Mouse (Mus musculus) kidney, embryonic 16.5 days (tissue): Measurements from ENCODE around the gene Gm12355. TPM values are rescaled to one million over a fixed set of nuclear protein-coding genes. Genes with fewer than 3 reads are reported as not detected.

ENCODE experiments used
- ATAC-seq: fragments of 200-750 bp; cut with Nextera tagmentation; 2 replicates; pipeline ENCODE4 v1.8.0; 2017; ENCODE audit warnings: moderate TSS enrichment; ENCODE audit not compliant: low FRiP score, low TSS enrichment
- H3K27ac ChIP-seq: fragments of 300-500 bp; sonication (generic); 2 replicates; pipeline ENCODE4 v1.5.1; 2014; ENCODE audit warnings: low read length
- H3K27me3 ChIP-seq: fragments of 300-500 bp; sonication (generic); 2 replicates; pipeline ENCODE4 v1.6.1; 2014; ENCODE audit warnings: low read length, control low read depth, mixed read lengths; ENCODE audit not compliant: insufficient read depth
- H3K36me3 ChIP-seq: fragments of 300-500 bp; sonication (generic); 2 replicates; pipeline ENCODE4 v1.6.1; 2014; ENCODE audit warnings: low read length, control low read depth, mixed read lengths; ENCODE audit not compliant: insufficient read depth
- H3K4me1 ChIP-seq: fragments of 300-500 bp; sonication (generic); 2 replicates; pipeline ENCODE4 v1.6.1; 2014; ENCODE audit warnings: low read length, control low read depth, mixed read lengths; ENCODE audit not compliant: insufficient read depth
- H3K4me2 ChIP-seq: fragments of 300-500 bp; sonication (generic); replicated peaks from 2 replicates; pipeline ENCODE4 v1.6.1; 2014; ENCODE audit warnings: low read depth, low read length
- H3K4me3 ChIP-seq: fragments of 300-500 bp; sonication (generic); 2 replicates; pipeline ENCODE4 v1.5.1; 2014; ENCODE audit warnings: mild to moderate bottlenecking, low read length
- H3K9ac ChIP-seq: fragments of 300-500 bp; sonication (generic); replicated peaks from 2 replicates; pipeline ENCODE4 v1.6.1; 2014; ENCODE audit warnings: low read length
- H3K9me3 ChIP-seq: fragments of 300-500 bp; sonication (generic); 2 replicates; pipeline ENCODE4 v1.6.1; 2016; ENCODE audit warnings: low read length, control low read depth
- WGBS: fragments of 180-500 bp; shearing (Covaris S2); extraction: QIAGEN DNeasy Blood & Tissue Kit; methylation state at CpG from one replicate; pipeline ENCODE4 v1.1.7; 2014; 5-methylcytosine and 5-hydroxymethylcytosine counted together
- polyA plus RNA-seq: library from polyadenylated mRNA; unstranded; fragments of >200 nt; fragmentation: Nextera tagmentation; extraction: Ambion mirVana; gene quantifications from 2 replicates; pipeline ENCODE4 v1.2.1, GENCODE M21; 2015

Gm12355 gene
- polyA plus RNA-seq, 1 experiment from 2014 or later, result 0.86 TPM

DNA sequence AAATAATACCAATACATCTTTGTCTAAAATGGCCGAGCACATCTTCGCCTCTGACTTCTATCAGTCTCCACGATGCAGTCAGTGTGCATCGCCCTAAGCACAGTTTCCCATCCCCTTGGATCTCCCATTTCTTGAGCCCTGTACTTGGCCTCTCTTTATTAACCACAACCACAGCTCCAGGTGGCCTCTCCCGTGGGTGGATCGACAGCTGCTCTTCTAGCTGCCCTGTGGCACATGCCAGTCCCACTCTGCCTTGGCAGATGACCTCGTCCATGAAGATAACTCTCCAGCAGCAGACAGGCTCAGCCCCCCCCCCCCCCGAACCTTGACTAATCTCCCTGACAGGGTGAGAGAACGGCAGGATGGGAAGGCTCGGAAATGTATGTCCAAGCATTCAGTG is 30.0 kb downstream of the Gm12355 start:
- H3K9me3 ChIP-seq, result no peaks in the 10 kb centered on the region
- no peak for ATAC-seq
- H3K27ac ChIP-seq, result no peak overlapping the region
- no peak overlapping the region for H3K9ac ChIP-seq
- no peak overlapping the region for H3K4me2 ChIP-seq
- H3K4me3 ChIP-seq, result no peak overlapping the region
- WGBS, result 86% methylated on average over 10 of the region's 10 CpGs
- H3K4me1 ChIP-seq, result peaks cover 6% of the 10 kb centered on the region; the same call in 1 of the 2 replicates
- H3K36me3 ChIP-seq, result no peaks in the 10 kb centered on the region
- peaks cover 27% of the 10 kb centered on the region for H3K27me3 ChIP-seq

DNA sequence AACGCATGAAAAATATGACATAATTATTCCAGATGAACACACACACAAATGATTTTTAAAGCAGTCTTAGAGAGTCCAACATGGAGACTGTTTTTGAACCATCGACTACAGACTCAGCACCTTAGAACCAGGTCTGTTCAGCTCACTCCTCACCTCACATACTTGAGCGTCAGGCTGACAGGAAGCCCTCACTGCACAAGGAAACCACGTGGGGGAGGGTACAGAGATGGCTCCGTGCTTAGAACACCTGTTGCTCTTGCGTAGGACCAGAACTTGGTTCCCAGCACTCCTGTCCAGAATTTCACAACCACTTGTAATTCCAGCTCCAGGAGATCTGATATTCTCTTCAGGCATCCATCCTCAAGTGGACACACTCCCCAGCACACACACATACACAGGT is 30.4 kb downstream of the Gm12355 start:
- no peak for ATAC-seq
- Histone ChIP-seq H3K27ac (no peak overlapping the region), H3K27me3 (peaks cover 26% of the 10 kb centered on the region), H3K36me3 (no peaks in the 10 kb centered on the region), H3K4me1 (peaks cover 6% of the 10 kb centered on the region; the same call in 1 of the 2 replicates), H3K9me3 (no peaks in the 10 kb centered on the region), H3K9ac (no peak overlapping the region), H3K4me3 (no peak overlapping the region), H3K4me2 (no peak overlapping the region)
- WGBS, result 69% methylated on average over 6 of the region's 6 CpGs

DNA sequence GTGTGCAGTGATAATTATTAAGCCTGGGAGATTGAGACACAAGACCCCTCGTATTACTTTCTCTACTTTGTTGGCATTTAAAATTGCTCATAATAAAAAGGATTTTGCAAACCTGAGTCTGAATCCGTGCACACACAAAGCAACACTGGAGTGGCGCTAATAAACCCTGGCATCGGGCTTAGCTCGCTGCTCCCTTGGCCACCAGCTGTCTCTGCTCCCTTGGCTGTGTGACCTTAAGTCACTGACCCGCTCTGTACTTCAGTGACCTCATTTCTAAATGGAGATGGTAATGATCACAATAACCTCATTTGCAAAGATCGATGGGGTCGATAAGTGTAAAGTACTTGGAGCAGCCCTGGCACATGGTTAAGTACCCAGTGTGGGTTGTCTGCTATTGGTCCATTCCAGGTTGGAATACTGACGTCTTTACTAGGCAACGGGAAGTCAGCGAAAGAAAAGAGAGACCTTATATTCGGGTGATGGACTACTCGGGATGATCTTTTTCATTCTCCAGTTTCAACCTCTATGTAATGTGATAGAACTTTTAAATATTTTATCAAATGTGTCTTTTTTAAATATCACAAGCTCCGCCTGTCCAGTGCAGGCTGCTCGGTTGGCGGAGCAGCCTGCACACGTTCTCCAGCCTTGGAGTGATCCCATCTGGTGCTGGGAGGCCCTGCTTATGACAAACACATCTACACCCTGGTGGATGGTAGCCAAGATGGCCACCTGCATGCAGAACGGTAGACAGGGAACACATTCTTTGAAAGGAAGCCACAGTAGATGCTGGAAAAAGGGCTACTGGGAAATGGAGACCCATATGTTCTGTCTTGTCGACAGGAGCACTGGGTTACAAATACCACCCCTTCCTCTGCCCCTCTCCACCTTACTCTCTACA is 34.7 kb downstream of the Gm12355 start:
- no peak overlapping the region for H3K27ac ChIP-seq
- H3K9me3 ChIP-seq, result no peaks in the 10 kb centered on the region
- H3K36me3 ChIP-seq, result no peaks in the 10 kb centered on the region
- H3K9ac ChIP-seq, result no peak overlapping the region
- no peak overlapping the region for H3K4me3 ChIP-seq
- H3K4me1 ChIP-seq, result peaks cover 31% of the 10 kb centered on the region
- H3K4me2 ChIP-seq, result no peak overlapping the region
- WGBS, result 53% methylated on average over 19 of the region's 19 CpGs
- ATAC-seq, result no peak
- peaks cover 5% of the 10 kb centered on the region; the same call in 1 of the 2 replicates for H3K27me3 ChIP-seq

DNA sequence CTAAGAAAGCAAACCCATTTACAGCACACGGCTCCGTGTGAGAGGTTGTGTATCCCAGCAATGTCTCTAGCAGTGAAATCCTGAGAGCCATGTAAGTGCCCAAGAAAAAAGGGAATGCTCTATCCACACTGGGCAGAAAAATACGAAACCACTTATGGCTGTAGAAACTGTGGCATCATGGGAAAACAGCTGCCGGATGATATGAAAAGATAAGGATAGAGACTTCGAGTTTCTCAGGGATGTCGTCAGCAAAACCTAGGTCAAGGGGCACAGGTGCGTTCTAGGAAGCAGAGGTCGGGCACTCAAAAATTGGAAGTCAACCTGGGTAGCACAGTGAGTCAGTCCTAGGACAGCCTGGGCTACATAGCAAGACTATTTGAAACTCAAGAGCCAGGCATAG is 36.2 kb downstream of the Gm12355 start:
- Histone ChIP-seq H3K27me3 (peaks cover 5% of the 10 kb centered on the region; the same call in 1 of the 2 replicates), H3K27ac (no peak overlapping the region), H3K36me3 (no peaks in the 10 kb centered on the region), H3K9me3 (no peaks in the 10 kb centered on the region), H3K4me1 (peaks cover 41% of the 10 kb centered on the region), H3K9ac (no peak overlapping the region), H3K4me3 (no peak overlapping the region), H3K4me2 (no peak overlapping the region)
- ATAC-seq, result no peak
- 83% methylated on average over 8 of the region's 8 CpGs for WGBS

DNA sequence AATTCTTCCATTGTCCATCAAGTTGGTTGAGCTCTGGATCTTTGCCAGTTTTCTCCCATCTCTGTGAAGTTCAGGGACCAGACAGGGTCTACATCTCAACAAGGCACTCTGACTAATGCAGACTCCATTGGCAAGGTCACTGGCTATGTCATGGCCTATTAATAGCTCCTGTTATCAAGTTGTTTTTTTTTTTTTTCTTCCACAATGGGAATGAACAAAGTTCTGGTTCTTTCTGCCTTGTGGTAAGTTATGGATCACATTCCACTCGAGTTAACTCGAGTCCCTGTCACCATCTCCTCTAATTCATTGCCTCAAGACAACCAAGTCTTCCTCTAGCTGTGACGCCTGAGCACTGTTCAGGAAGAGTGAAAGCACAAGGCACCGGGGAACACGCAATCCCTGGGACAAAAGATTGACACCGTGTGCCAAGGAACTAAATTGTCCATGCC is 36.6 kb downstream of the Gm12355 start:
- peaks cover 5% of the 10 kb centered on the region; the same call in 1 of the 2 replicates for H3K27me3 ChIP-seq
- H3K4me2 ChIP-seq, result peak overlapping the region; percentile 88
- peak overlapping the region; percentile 73 for H3K27ac ChIP-seq
- ATAC-seq, result no peak
- H3K9ac ChIP-seq, result no peak overlapping the region
- H3K4me3 ChIP-seq, result no peak overlapping the region
- 53% methylated on average over 6 of the region's 6 CpGs for WGBS
- 0 out of 2 replicates have a peak, but pooled peaks cover 2% of the 10 kb centered on the region for H3K36me3 ChIP-seq
- H3K9me3 ChIP-seq, result no peaks in the 10 kb centered on the region
- H3K4me1 ChIP-seq, result peaks cover 41% of the 10 kb centered on the region

DNA sequence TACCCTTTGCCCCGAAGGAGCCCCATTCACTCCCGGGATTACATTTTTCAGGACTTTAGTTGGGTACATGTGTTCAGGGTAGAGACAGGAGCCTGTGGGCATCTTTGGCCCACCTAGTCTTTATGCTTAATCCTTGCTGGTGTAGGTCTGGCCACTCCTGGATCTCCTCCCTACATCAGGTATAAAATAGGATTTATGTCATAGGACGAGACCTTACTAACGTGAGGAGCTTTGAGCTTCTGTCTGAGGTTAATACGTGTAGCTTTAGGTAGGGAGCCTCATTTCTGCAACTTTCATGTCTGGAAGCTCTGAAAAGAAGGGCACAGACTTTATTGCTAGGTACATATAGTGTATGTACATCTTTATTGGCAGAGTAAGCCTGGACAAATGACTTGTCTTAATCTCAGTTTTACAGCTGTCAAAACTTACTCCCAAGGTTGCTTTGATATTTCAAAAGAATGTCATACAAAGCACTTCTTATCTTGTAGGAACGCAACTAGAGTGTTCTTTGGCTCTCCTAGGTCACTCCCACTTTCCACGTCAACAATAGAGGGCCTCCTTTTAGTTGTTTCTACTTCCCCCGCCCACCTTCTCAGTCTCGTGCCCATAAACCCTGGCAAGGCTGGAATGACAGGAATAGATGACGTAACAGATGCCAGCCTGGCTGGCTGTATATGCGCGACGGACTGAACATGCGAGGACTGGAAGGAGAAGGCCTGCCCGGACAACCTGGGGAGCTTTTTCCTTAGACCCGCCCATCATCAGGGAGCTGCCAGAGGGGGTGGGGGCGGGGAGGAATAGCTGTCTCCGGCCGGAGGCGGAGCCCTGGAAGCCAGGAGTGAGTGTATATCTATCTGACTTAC is 37.5 kb downstream of the Gm12355 start:
- peaks cover 41% of the 10 kb centered on the region for H3K4me1 ChIP-seq
- no peaks in the 10 kb centered on the region for H3K9me3 ChIP-seq
- peak overlapping the region; percentile 68 for H3K9ac ChIP-seq
- peaks cover 5% of the 10 kb centered on the region; the same call in 1 of the 2 replicates for H3K27me3 ChIP-seq
- H3K4me2 ChIP-seq, result peak overlapping the region; percentile 88
- peak overlapping the region; percentile 73 for H3K27ac ChIP-seq
- H3K4me3 ChIP-seq, result peak overlapping the region; percentile 92
- peak; percentile 46 for ATAC-seq
- WGBS, result 4% methylated on average over 20 of the region's 20 CpGs
- H3K36me3 ChIP-seq, result peaks cover 10% of the 10 kb centered on the region; the same call in 1 of the 2 replicates

DNA sequence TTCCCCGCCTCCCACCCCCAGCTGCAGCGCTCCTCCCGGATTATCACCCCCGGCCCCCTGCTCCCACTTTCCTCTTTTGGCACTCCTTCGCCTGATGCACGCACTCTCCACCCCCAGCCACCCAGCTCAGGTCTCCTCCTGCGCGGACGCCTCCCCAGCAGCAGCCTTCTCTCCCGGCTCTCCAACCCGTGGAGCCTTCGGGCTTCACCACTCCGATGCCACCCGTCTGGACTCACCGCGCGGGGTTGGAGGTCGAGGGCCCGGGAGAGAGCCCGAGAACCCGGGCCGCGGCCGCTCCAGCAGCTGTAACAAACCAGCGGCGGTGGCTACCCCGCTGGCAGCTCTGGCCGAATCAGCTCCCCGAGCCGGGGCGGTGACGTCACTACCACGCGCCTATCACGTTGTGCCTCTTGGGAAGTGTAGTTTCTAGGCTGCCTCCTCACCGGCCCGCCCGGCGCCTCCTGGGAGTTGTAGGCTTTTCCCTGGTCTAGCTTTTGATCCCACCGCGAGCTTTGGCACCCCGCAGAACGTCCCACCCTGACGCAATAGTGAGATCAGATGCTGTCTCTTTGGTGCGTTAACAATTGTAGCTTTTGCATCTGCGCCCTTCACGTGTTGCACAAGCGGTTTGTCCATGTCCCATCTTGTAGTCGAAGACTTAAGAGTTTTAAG is 38.4 kb downstream of the Gm12355 start, which contains the start of gene Ormdl3:
Gene Ormdl3, minus strand, starts transcription at position 477 of the 672 bp plus-strand sequence.
- Histone ChIP-seq H3K4me2 (peak within 1 kb of the TSS; percentile 88), H3K4me1 (peaks cover 41% of the 10 kb centered on the region), H3K27me3 (peaks cover 3% of the 10 kb centered on the region; the same call in 1 of the 2 replicates), H3K4me3 (peak within 1 kb of the TSS; percentile 92), H3K27ac (peak within 1 kb of the TSS; percentile 73), H3K9me3 (no peaks in the 10 kb centered on the region), H3K9ac (peak within 1 kb of the TSS; percentile 94), H3K36me3 (peaks cover 19% of the 10 kb centered on the region)
- peak; percentile 94 for ATAC-seq
- under 1% methylated on average over 49 of the region's 49 CpGs for WGBS

DNA sequence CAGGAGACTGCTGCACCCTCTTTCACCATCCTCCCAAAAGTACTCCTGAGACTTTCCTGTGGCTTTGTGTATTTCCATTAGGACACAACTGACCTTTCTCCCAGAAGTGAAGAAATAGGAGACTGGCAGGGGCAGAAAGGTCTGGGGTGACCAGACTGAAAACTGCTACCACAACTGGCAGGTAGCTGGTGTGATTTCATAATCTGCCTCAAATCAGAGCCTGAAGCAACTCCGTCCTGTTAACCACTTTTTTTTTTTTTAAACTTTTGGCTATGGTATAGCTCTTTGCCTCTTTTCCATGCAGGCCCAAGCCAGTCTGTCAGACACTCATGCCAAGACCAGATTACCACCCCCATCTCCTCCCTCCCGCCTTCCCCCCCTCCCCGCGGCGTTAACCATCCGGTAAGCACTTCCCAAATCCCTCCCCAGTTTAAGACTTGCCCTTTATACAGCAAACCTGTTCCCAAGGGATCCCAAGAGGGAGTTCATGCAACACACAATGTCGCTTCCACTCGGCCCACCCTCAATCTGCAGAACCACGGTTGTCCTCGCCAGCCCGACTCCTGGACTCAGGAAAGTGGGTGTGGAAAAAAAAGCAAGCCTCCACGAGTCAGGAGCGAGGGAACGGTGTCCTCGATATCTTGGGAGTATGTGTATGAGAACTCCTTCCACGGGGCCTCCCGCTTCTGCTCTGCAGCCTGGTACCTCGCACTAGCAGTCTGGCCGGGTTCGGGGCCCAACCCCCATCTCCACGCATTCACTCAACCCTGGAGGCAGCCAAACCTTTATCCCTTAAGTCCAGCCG is 39.2 kb downstream of the Gm12355 start:
- Histone ChIP-seq H3K36me3 (peaks cover 20% of the 10 kb centered on the region), H3K4me2 (peak overlapping the region; percentile 88), H3K27me3 (no peaks in the 10 kb centered on the region), H3K9ac (peak overlapping the region; percentile 94), H3K27ac (peak overlapping the region; percentile 73), H3K9me3 (no peaks in the 10 kb centered on the region), H3K4me3 (peak overlapping the region; percentile 92), H3K4me1 (peaks cover 40% of the 10 kb centered on the region)
- WGBS, result under 1% methylated on average over 22 of the region's 22 CpGs
- peak; percentile 25; the same call in 1 of the 2 replicates for ATAC-seq
